Mouse (Mus musculus): ENCODE results near the gene Ldhd. TPM values are rescaled to one million over a fixed set of nuclear protein-coding genes. Genes with fewer than 3 reads are reported as not detected.

The Ldhd gene
- polyA plus RNA-seq, 1 experiment from 2014 or later = 0.04 TPM

DNA sequence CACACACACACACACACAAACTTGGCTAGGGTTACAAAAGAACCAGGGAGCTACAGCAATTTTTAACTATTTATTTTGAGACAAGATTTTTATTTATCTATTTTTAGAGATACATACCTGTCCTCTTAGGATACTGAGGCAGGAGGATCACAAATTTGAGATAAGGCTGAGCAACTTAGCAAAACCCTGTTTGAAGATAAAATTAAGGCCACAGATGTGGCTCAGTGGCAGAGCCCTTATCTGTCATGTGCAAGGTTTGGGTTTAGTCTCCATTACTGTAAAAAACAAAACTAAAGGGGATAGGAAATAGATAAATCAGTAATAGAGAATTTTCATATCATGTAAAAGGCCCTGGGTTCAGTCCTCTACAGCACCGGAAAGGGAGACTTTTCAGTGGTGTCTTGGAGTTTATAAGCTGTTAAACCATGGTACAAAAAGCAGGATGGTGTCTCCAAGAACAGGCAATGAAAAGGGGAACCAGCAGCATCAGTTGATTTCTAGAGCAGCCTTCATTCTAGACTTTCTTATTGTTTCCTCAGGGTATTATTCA lies 42.6 kb downstream of the Ldhd start:
- no peak overlapping the region for H3K4me2 ChIP-seq (ENCODE audit: low read depth, severe bottlenecking)

DNA sequence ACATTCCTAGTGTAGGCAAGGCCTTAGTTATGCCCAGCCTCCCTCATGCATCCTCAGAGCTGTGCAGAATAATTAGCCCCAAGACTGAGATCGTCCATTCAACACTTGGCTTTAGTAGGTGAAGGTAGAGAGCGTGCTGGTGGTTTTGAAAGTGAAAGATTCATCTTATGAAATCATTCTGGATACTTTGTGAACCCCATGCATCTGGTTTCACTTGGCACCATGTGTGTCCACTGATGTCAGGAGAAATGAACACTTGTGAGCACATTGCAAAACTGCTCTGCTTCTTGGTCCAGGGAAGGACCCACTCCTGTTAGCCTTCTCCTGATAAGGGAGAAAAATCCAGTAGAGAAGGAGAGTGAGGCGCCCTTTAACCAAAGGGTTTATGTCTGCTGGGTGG lies 45.2 kb downstream of the Ldhd start:
- 82% methylated on average over 3 of the region's 3 CpGs for WGBS
- no peaks in the 10 kb centered on the region for H3K9me3 ChIP-seq (ENCODE audit: control insufficient read depth, low read length)
- ATAC-seq (ENCODE audit: insufficient number of reproducible peaks, low FRiP score, low TSS enrichment, low read depth) (no peak), DNase-seq (ENCODE audit: low spot score) (no peak)
- no peak overlapping the region for H3K4me3 ChIP-seq (ENCODE audit: low read depth, low read length)
- no peaks in the 10 kb centered on the region for H3K27me3 ChIP-seq (ENCODE audit: control insufficient read depth, insufficient read depth, low read length)
- H3K36me3 ChIP-seq (ENCODE audit: control insufficient read depth, insufficient read depth, low read length) = peaks cover 2% of the 10 kb centered on the region; the same call in 1 of the 2 replicates
- H3K27ac ChIP-seq (replicated peaks; ENCODE audit: low read depth, low read length) = no peak overlapping the region
- no peak overlapping the region for H3K4me2 ChIP-seq (ENCODE audit: low read depth, severe bottlenecking)
- no peaks in the 10 kb centered on the region for H3K4me1 ChIP-seq (ENCODE audit: control insufficient read depth, insufficient read depth, low read length)
- no peak overlapping the region for H3K9ac ChIP-seq (ENCODE audit: low read length)

More for the DNA sequence above, 42.6 kb downstream of the Ldhd start:
- no peak for ATAC-seq (ENCODE audit: insufficient number of reproducible peaks, low FRiP score, low TSS enrichment, low read depth)
- no peaks in the 10 kb centered on the region for H3K4me1 ChIP-seq (ENCODE audit: control insufficient read depth, insufficient read depth, low read length)
- H3K27me3 ChIP-seq (ENCODE audit: control insufficient read depth, insufficient read depth, low read length) = no peaks in the 10 kb centered on the region
- DNase-seq (ENCODE audit: low spot score) = no peak
- H3K4me3 ChIP-seq (ENCODE audit: low read depth, low read length) = no peak overlapping the region
- no peaks in the 10 kb centered on the region for H3K9me3 ChIP-seq (ENCODE audit: control insufficient read depth, low read length)
- H3K36me3 ChIP-seq (ENCODE audit: control insufficient read depth, insufficient read depth, low read length) = peaks cover 2% of the 10 kb centered on the region; the same call in 1 of the 2 replicates
- WGBS = 95% methylated on average over 1 of the region's 1 CpGs
- H3K9ac ChIP-seq (ENCODE audit: low read length) = no peak overlapping the region
- H3K27ac ChIP-seq (replicated peaks; ENCODE audit: low read depth, low read length) = no peak overlapping the region

DNA sequence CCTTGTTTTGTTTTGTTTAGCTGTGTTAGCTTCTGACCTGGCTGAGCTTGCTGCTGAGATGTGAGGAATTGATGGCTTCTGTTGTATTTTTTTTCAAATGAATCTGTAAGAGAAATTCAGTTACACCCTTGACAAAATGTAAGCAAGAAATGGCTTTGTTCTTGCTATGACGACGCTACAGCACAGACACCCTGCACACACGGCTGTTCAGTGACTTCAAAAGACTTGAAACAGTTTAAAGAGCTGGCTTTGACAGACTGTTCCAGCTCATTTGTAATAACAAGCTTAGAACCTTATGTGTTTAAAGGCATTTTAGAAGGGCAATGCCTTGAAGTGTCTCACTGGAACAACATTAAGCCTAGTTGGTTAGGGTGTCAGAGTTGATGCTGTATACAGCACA lies 47.8 kb downstream of the Ldhd start:
- H3K36me3 ChIP-seq (ENCODE audit: control insufficient read depth, insufficient read depth, low read length) = peaks cover 2% of the 10 kb centered on the region; the same call in 1 of the 2 replicates

DNA sequence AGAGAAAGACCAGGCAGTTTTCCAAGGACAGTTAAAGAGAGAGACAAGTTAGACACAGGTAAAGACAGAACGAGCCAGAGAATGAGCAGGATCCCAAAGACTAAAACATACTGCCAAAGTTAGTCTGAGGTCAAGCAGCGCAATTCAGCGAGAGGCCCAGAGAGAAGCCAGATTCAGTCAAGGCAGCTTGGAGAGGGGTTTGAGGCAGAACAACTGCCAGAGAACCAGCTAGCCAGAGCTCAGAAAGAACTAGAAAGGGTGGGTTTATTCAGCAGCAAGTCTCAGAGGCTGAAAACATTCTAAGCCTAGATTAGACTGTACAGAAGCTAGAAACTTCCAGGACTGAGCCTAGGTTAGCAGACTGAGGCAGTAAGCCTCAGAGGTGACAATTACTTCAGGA lies 49.9 kb downstream of the Ldhd start:
- WGBS = 88% methylated on average over 3 of the region's 3 CpGs
- H3K9me3 ChIP-seq (ENCODE audit: control insufficient read depth, low read length) = no peaks in the 10 kb centered on the region
- H3K27me3 ChIP-seq (ENCODE audit: control insufficient read depth, insufficient read depth, low read length) = no peaks in the 10 kb centered on the region
- H3K4me1 ChIP-seq (ENCODE audit: control insufficient read depth, insufficient read depth, low read length) = no peaks in the 10 kb centered on the region
- H3K36me3 ChIP-seq (ENCODE audit: control insufficient read depth, insufficient read depth, low read length) = peaks cover 5% of the 10 kb centered on the region; the same call in 1 of the 2 replicates
- H3K4me2 ChIP-seq (ENCODE audit: low read depth, severe bottlenecking) = no peak overlapping the region
- no peak overlapping the region for H3K9ac ChIP-seq (ENCODE audit: low read length)
- no peak overlapping the region for H3K4me3 ChIP-seq (ENCODE audit: low read depth, low read length)
- ATAC-seq (ENCODE audit: insufficient number of reproducible peaks, low FRiP score, low TSS enrichment, low read depth) (no peak), DNase-seq (ENCODE audit: low spot score) (no peak)
- H3K27ac ChIP-seq (replicated peaks; ENCODE audit: low read depth, low read length) = no peak overlapping the region

More for the DNA sequence above, 47.8 kb downstream of the Ldhd start:
- H3K4me3 ChIP-seq (ENCODE audit: low read depth, low read length) = no peak overlapping the region
- no peak overlapping the region for H3K4me2 ChIP-seq (ENCODE audit: low read depth, severe bottlenecking)
- DNase-seq (ENCODE audit: low spot score) = no peak
- no peaks in the 10 kb centered on the region for H3K27me3 ChIP-seq (ENCODE audit: control insufficient read depth, insufficient read depth, low read length)
- WGBS = 78% methylated on average over 3 of the region's 3 CpGs
- no peak for ATAC-seq (ENCODE audit: insufficient number of reproducible peaks, low FRiP score, low TSS enrichment, low read depth)
- H3K4me1 ChIP-seq (ENCODE audit: control insufficient read depth, insufficient read depth, low read length) = no peaks in the 10 kb centered on the region
- H3K27ac ChIP-seq (replicated peaks; ENCODE audit: low read depth, low read length) = no peak overlapping the region
- no peak overlapping the region for H3K9ac ChIP-seq (ENCODE audit: low read length)
- no peaks in the 10 kb centered on the region for H3K9me3 ChIP-seq (ENCODE audit: control insufficient read depth, low read length)

DNA sequence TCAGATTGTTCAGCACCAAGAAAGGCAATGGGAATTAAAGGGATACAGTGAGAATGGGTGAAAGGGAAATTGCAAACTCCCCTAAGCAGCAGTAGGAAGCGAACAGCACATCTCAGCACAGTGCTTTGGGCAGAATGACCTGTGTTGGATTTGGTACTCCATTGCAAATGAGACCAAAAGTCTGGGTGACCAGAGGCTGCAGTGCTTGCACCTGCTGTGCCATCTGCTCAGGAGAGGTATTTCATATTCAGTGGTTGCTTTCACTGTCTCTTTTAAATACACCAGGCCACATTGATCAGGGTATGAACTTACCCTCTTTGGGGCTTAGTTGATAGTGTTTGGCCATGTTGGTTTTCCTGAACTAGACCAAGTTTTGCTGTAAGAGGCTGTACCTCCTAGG lies 50.9 kb downstream of the Ldhd start:
- H3K27ac ChIP-seq (replicated peaks; ENCODE audit: low read depth, low read length) = no peak overlapping the region
- H3K36me3 ChIP-seq (ENCODE audit: control insufficient read depth, insufficient read depth, low read length) = peaks cover 5% of the 10 kb centered on the region; the same call in 1 of the 2 replicates
- 83% methylated on average over 1 of the region's 1 CpGs for WGBS
- no peak overlapping the region for H3K9ac ChIP-seq (ENCODE audit: low read length)
- H3K4me2 ChIP-seq (ENCODE audit: low read depth, severe bottlenecking) = no peak overlapping the region
- no peak overlapping the region for H3K4me3 ChIP-seq (ENCODE audit: low read depth, low read length)
- ATAC-seq (ENCODE audit: insufficient number of reproducible peaks, low FRiP score, low TSS enrichment, low read depth) (no peak), DNase-seq (ENCODE audit: low spot score) (no peak)
- H3K4me1 ChIP-seq (ENCODE audit: control insufficient read depth, insufficient read depth, low read length) = no peaks in the 10 kb centered on the region
- H3K9me3 ChIP-seq (ENCODE audit: control insufficient read depth, low read length) = no peaks in the 10 kb centered on the region
- H3K27me3 ChIP-seq (ENCODE audit: control insufficient read depth, insufficient read depth, low read length) = no peaks in the 10 kb centered on the region

DNA sequence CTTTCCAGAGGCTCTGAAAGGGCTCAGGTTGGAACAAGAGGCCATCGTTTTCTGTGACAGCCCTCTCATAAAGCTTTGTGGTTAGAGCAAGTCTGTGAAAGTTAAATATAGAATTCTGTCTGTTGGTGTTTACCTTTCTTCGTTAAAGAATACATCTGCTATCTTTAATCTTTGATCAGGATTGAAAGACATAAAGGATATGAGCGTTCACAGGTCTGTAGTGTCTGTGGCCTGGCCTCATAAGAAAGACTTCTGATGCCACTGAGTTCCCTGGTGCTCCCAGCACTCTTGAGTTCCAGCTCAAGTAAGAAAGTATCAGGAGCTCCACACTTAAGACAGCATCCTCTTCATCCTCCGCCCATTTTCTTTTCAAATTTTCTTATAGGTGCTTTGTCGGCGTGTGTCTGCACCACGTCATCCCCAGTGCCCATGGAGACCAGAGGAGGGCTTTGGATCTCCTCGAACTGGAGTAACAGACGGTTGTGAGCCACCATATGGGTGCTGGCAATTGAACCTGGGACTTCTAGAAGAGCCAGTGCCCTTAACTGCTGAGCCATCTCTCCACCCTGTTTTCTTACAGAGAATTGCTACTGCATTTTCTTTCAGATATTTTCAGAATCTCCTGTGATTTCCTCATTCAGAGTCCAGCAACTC lies 52.2 kb downstream of the Ldhd start:
- H3K27ac ChIP-seq (replicated peaks; ENCODE audit: low read depth, low read length) = no peak overlapping the region
- H3K9ac ChIP-seq (ENCODE audit: low read length) = no peak overlapping the region
- peaks cover 3% of the 10 kb centered on the region; the same call in 1 of the 2 replicates for H3K36me3 ChIP-seq (ENCODE audit: control insufficient read depth, insufficient read depth, low read length)
- H3K27me3 ChIP-seq (ENCODE audit: control insufficient read depth, insufficient read depth, low read length) = no peaks in the 10 kb centered on the region
- whole genome bisulfite sequencing = 91% methylated on average over 9 of the region's 9 CpGs
- H3K4me1 ChIP-seq (ENCODE audit: control insufficient read depth, insufficient read depth, low read length) = no peaks in the 10 kb centered on the region
- no peak overlapping the region for H3K4me3 ChIP-seq (ENCODE audit: low read depth, low read length)
- ATAC-seq (ENCODE audit: insufficient number of reproducible peaks, low FRiP score, low TSS enrichment, low read depth) (no peak), DNase-seq (ENCODE audit: low spot score) (no peak)
- H3K4me2 ChIP-seq (ENCODE audit: low read depth, severe bottlenecking) = no peak overlapping the region
- H3K9me3 ChIP-seq (ENCODE audit: control insufficient read depth, low read length) = no peaks in the 10 kb centered on the region

DNA sequence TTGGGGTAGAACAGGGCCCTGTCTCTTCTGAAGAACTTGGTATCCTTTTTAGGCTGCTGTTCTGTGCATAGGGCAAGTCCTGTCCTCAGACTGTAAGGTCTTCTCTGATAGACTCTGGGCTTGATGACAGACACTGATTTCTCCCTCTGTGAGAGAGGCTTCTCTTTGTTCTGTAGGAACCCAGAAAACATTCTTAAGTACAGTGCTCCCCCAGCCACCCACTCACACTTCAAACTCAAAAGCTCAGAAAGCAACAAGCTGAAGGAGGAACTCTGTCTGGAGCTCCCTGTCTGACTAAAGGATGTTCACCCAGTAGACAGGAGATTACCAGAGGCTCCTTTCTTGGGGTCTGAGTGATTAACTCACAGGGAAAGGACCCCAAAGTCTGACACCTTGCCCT lies 53.7 kb downstream of the Ldhd start:
- Histone ChIP-seq H3K27me3 (ENCODE audit: control insufficient read depth, insufficient read depth, low read length) (no peaks in the 10 kb centered on the region), H3K36me3 (ENCODE audit: control insufficient read depth, insufficient read depth, low read length) (peaks cover 3% of the 10 kb centered on the region; the same call in 1 of the 2 replicates), H3K4me3 (ENCODE audit: low read depth, low read length) (no peak overlapping the region), H3K27ac (replicated peaks; ENCODE audit: low read depth, low read length) (no peak overlapping the region), H3K9ac (ENCODE audit: low read length) (no peak overlapping the region), H3K4me1 (ENCODE audit: control insufficient read depth, insufficient read depth, low read length) (no peaks in the 10 kb centered on the region), H3K4me2 (ENCODE audit: low read depth, severe bottlenecking) (no peak overlapping the region), H3K9me3 (ENCODE audit: control insufficient read depth, low read length) (no peaks in the 10 kb centered on the region)
- DNase-seq (ENCODE audit: low spot score) (no peak), ATAC-seq (ENCODE audit: insufficient number of reproducible peaks, low FRiP score, low TSS enrichment, low read depth) (no peak)

DNA sequence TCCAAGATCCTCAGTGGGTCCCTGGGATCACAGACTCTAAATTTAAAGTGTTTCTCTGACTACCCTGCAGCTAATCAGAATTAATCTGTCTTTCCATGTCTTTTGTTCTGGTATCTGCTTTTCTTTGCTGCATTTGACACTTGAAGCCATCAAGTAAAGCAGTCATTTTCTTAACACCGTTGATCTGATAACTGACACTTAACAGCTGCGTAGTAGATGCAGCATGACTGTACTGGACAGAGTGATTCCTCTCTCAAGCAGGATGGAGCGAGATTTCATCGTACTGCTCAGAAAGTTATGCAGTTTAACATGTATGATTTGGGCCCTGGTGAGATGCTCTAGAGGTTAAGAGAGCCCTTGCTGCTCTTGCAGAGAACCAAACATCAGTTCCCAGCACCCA lies 54.7 kb downstream of the Ldhd start:
- peaks cover 3% of the 10 kb centered on the region; the same call in 1 of the 2 replicates for H3K36me3 ChIP-seq (ENCODE audit: control insufficient read depth, insufficient read depth, low read length)
- H3K9me3 ChIP-seq (ENCODE audit: control insufficient read depth, low read length) = no peaks in the 10 kb centered on the region
- ATAC-seq (ENCODE audit: insufficient number of reproducible peaks, low FRiP score, low TSS enrichment, low read depth) (no peak), DNase-seq (ENCODE audit: low spot score) (no peak)
- no peak overlapping the region for H3K27ac ChIP-seq (replicated peaks; ENCODE audit: low read depth, low read length)
- H3K27me3 ChIP-seq (ENCODE audit: control insufficient read depth, insufficient read depth, low read length) = no peaks in the 10 kb centered on the region
- no peak overlapping the region for H3K4me2 ChIP-seq (ENCODE audit: low read depth, severe bottlenecking)
- WGBS = 97% methylated on average over 4 of the region's 4 CpGs
- H3K4me3 ChIP-seq (ENCODE audit: low read depth, low read length) = no peak overlapping the region
- H3K9ac ChIP-seq (ENCODE audit: low read length) = no peak overlapping the region
- H3K4me1 ChIP-seq (ENCODE audit: control insufficient read depth, insufficient read depth, low read length) = no peaks in the 10 kb centered on the region
